Mouse (Mus musculus): ENCODE data around the gene Rbm31y. TPM values are rescaled to one million over a fixed set of nuclear protein-coding genes. Genes with fewer than 3 reads are reported as not detected.
"Not testable (repeated sequence)": the region's sequence is repeated elsewhere in the genome, so short reads cannot be mapped to it uniquely, and the experiment has no call there.

Gene Rbm31y
- total RNA-seq (2014; fragmentation: Nextera tagmentation) (not detected in 2 replicates), total RNA-seq (2017) (not detected in 2 replicates)

DNA sequence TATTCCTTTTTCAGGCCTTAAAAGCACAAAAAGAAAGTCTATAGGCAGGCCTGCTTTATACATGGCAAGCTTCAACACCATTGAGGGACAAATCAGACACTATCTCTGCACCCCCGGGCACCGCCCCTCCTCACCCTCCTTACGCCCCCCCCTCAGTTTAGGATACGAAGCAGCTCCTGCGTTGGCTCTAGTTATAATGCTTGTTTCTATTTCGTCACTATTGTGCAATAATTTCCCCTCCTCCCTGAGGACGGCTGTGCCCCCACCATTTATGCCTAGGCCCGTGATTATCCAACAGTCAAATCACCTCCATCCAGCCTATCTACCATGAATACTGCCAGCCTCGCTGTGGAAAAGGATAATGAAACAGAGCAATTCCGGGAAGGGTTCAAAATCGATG lies at the start of gene Rbm31y:
Gene Rbm31y, plus strand, starts transcription at position 301 of the 400 bp plus-strand sequence.
- not testable (repeated sequence) for ATAC-seq (replicated peaks; ENCODE audit: low FRiP score, low TSS enrichment, poor library complexity, severe bottlenecking)

All from megakaryocyte-erythroid progenitor cell, adult 5-6 weeks (primary cell).